Mouse (Mus musculus) ovary, adult 2 months (tissue): ENCODE measurements around the gene Ndc1. TPM values are rescaled to one million over a fixed set of nuclear protein-coding genes. Genes with fewer than 3 reads are reported as not detected.

Source experiments
- polyA plus RNA-seq: library from polyadenylated mRNA; depleted of rRNA; stranded (reverse); fragments of >200 nt; gene quantifications from 2 replicates; pipeline ENCODE4 v1.2.3, GENCODE M21; 2012; rRNA removed

Gene Ndc1
- polyA plus RNA-seq = 17.3 and 41.1 TPM in 2 replicates

GRCm38 (mm10) chr4:107367567-107368314 lies at the start of gene Ndc1:
TSS of gene Ndc1 (plus strand) at chr4:107367784.

GRCm38 (mm10) chr4:107434356-107435237 lies 67.0 kb downstream of the Ndc1 start, which contains the start of gene Glis1:
TSS of gene Glis1 (plus strand) at chr4:107434591.

Other genes with a start within 250 kb of the Ndc1 start
- 236 and 333 TPM in 2 replicates for gene Tmem59, start 189.4 kb upstream of the Ndc1 start, polyA plus RNA-seq
- 4.5 and 5.5 TPM in 2 replicates for gene Tceanc2, start 188.7 kb upstream of the Ndc1 start, polyA plus RNA-seq
- 44.9 and 46.0 TPM in 2 replicates for gene Ldlrad1, start 158.6 kb upstream of the Ndc1 start, polyA plus RNA-seq
- 17.3 and 20.4 TPM in 2 replicates for gene Lrrc42, start 114.3 kb upstream of the Ndc1 start, polyA plus RNA-seq
- 0.61 and 1.7 TPM in 2 replicates for gene Hspb11, start 114.2 kb upstream of the Ndc1 start, polyA plus RNA-seq
- 2.0 TPM in 2 replicates for gene Dio1, start 60.6 kb upstream of the Ndc1 start, polyA plus RNA-seq
- gene Yipf1, start 53.4 kb upstream of the Ndc1 start, polyA plus RNA-seq = 34.4 and 50.2 TPM in 2 replicates
- 5.5 and 6.4 TPM in 2 replicates for gene Glis1, start 66.8 kb downstream of the Ndc1 start, polyA plus RNA-seq